Mouse (Mus musculus): ENCODE data around the gene Angptl2. TPM values are rescaled to one million over a fixed set of nuclear protein-coding genes. Genes with fewer than 3 reads are reported as not detected.

Gene Angptl2
- polyA plus RNA-seq, 1 experiment from 2014 or later: 40.9 TPM

GRCm38 (mm10) chr2:33265793-33266192 is 49.9 kb downstream of the Angptl2 start:
- WGBS: 63% methylated on average over 3 of the region's 3 CpGs
- H3K27me3 ChIP-seq: no peaks in the 10 kb centered on the region
- H3K36me3 ChIP-seq: no peaks in the 10 kb centered on the region
- no peak overlapping the region for H3K9ac ChIP-seq
- no peak overlapping the region; the same call in 1 of the 2 replicates for H3K27ac ChIP-seq
- no peak overlapping the region for H3K4me2 ChIP-seq
- no peak overlapping the region for H3K4me3 ChIP-seq (replicated peaks)
- H3K9me3 ChIP-seq (replicated peaks): no peaks in the 10 kb centered on the region
- no peak for ATAC-seq (replicated peaks; ENCODE audit: low FRiP score)
- 0 out of 2 replicates have a peak, but pooled peaks cover 9% of the 10 kb centered on the region for H3K4me1 ChIP-seq

- H3K4me1 ChIP-seq: 0 out of 2 replicates have a peak, but pooled peaks cover 15% of the 10 kb centered on the region
- 81% methylated on average over 1 of the region's 1 CpGs for WGBS
- no peaks in the 10 kb centered on the region for H3K9me3 ChIP-seq (replicated peaks)
- no peak overlapping the region for H3K4me3 ChIP-seq (replicated peaks)
- H3K36me3 ChIP-seq: no peaks in the 10 kb centered on the region
- ATAC-seq (replicated peaks; ENCODE audit: low FRiP score): no peak
- H3K27ac ChIP-seq: no peak overlapping the region
- no peak overlapping the region for H3K9ac ChIP-seq
- no peak overlapping the region for H3K4me2 ChIP-seq
- no peaks in the 10 kb centered on the region for H3K27me3 ChIP-seq
These were observed 51.2 kb downstream of the Angptl2 start for GRCm38 (mm10) chr2:33267075-33267474.

GRCm38 (mm10) chr2:33268384-33269131 is 52.7 kb downstream of the Angptl2 start:
- WGBS: 57% methylated on average over 6 of the region's 6 CpGs
- Histone ChIP-seq H3K4me3 (replicated peaks) (no peak overlapping the region), H3K9me3 (replicated peaks) (no peaks in the 10 kb centered on the region), H3K36me3 (no peaks in the 10 kb centered on the region), H3K4me1 (0 out of 2 replicates have a peak, but pooled peaks cover 19% of the 10 kb centered on the region), H3K9ac (no peak overlapping the region), H3K4me2 (no peak overlapping the region), H3K27ac (peak overlapping the region; percentile 14; the same call in 1 of the 2 replicates), H3K27me3 (no peaks in the 10 kb centered on the region)
- ATAC-seq (replicated peaks; ENCODE audit: low FRiP score): no peak

GRCm38 (mm10) chr2:33269132-33269493 is 53.2 kb downstream of the Angptl2 start:
- H3K9ac ChIP-seq: no peak overlapping the region
- H3K4me2 ChIP-seq: no peak overlapping the region
- 84% methylated on average over 2 of the region's 2 CpGs for WGBS
- H3K4me3 ChIP-seq (replicated peaks): no peak overlapping the region
- 0 out of 2 replicates have a peak, but pooled peaks cover 19% of the 10 kb centered on the region for H3K4me1 ChIP-seq
- no peaks in the 10 kb centered on the region for H3K9me3 ChIP-seq (replicated peaks)
- no peaks in the 10 kb centered on the region for H3K36me3 ChIP-seq
- no peak overlapping the region for H3K27ac ChIP-seq
- no peak for ATAC-seq (replicated peaks; ENCODE audit: low FRiP score)
- no peaks in the 10 kb centered on the region for H3K27me3 ChIP-seq

GRCm38 (mm10) chr2:33270569-33270968 is 54.7 kb downstream of the Angptl2 start:
- H3K27me3 ChIP-seq: no peaks in the 10 kb centered on the region
- 79% methylated on average over 2 of the region's 2 CpGs for WGBS
- no peak overlapping the region for H3K4me2 ChIP-seq
- H3K4me3 ChIP-seq (replicated peaks): no peak overlapping the region
- no peaks in the 10 kb centered on the region for H3K36me3 ChIP-seq
- ATAC-seq (replicated peaks; ENCODE audit: low FRiP score): no peak
- no peak overlapping the region for H3K9ac ChIP-seq
- 0 out of 2 replicates have a peak, but pooled peaks cover 17% of the 10 kb centered on the region for H3K4me1 ChIP-seq
- no peaks in the 10 kb centered on the region for H3K9me3 ChIP-seq (replicated peaks)
- H3K27ac ChIP-seq: no peak overlapping the region

- Histone ChIP-seq H3K4me1 (0 out of 2 replicates have a peak, but pooled peaks cover 16% of the 10 kb centered on the region), H3K4me2 (no peak overlapping the region), H3K9ac (no peak overlapping the region), H3K9me3 (replicated peaks) (no peaks in the 10 kb centered on the region), H3K4me3 (replicated peaks) (no peak overlapping the region), H3K36me3 (no peaks in the 10 kb centered on the region), H3K27ac (no peak overlapping the region), H3K27me3 (no peaks in the 10 kb centered on the region)
- no peak for ATAC-seq (replicated peaks; ENCODE audit: low FRiP score)
- WGBS: 85% methylated on average over 1 of the region's 1 CpGs
These were observed 55.6 kb downstream of the Angptl2 start for GRCm38 (mm10) chr2:33271511-33271910.

- H3K4me3 ChIP-seq (replicated peaks): no peak overlapping the region
These were observed 57.0 kb downstream of the Angptl2 start for GRCm38 (mm10) chr2:33272665-33273439.

GRCm38 (mm10) chr2:33274719-33275490 is 59.0 kb downstream of the Angptl2 start:
- Histone ChIP-seq H3K27ac (no peak overlapping the region), H3K4me3 (replicated peaks) (no peak overlapping the region), H3K4me1 (0 out of 2 replicates have a peak, but pooled peaks cover 10% of the 10 kb centered on the region), H3K36me3 (no peaks in the 10 kb centered on the region), H3K9ac (no peak overlapping the region), H3K9me3 (replicated peaks) (no peaks in the 10 kb centered on the region), H3K27me3 (no peaks in the 10 kb centered on the region), H3K4me2 (no peak overlapping the region)
- WGBS: 85% methylated on average over 12 of the region's 12 CpGs
- ATAC-seq (replicated peaks; ENCODE audit: low FRiP score): no peak

More at GRCm38 (mm10) chr2:33272665-33273439, 57.0 kb downstream of the Angptl2 start:
- WGBS: 70% methylated on average over 4 of the region's 4 CpGs
- Histone ChIP-seq H3K9me3 (replicated peaks) (no peaks in the 10 kb centered on the region), H3K9ac (no peak overlapping the region), H3K27me3 (no peaks in the 10 kb centered on the region), H3K4me1 (0 out of 2 replicates have a peak, but pooled peaks cover 16% of the 10 kb centered on the region), H3K36me3 (no peaks in the 10 kb centered on the region), H3K4me2 (no peak overlapping the region), H3K27ac (no peak overlapping the region)
- ATAC-seq (replicated peaks; ENCODE audit: low FRiP score): no peak

- H3K27ac ChIP-seq: no peak overlapping the region
- 81% methylated on average over 10 of the region's 10 CpGs for WGBS
- H3K36me3 ChIP-seq: no peaks in the 10 kb centered on the region
- no peak overlapping the region for H3K4me3 ChIP-seq (replicated peaks)
- ATAC-seq (replicated peaks; ENCODE audit: low FRiP score): no peak
- H3K9me3 ChIP-seq (replicated peaks): no peaks in the 10 kb centered on the region
- H3K4me1 ChIP-seq: 0 out of 2 replicates have a peak, but pooled peaks cover 5% of the 10 kb centered on the region
- H3K9ac ChIP-seq: no peak overlapping the region
- no peak overlapping the region for H3K4me2 ChIP-seq
- no peaks in the 10 kb centered on the region for H3K27me3 ChIP-seq
These were observed 63.9 kb downstream of the Angptl2 start for GRCm38 (mm10) chr2:33279758-33280157.

GRCm38 (mm10) chr2:33280525-33280924 is 64.7 kb downstream of the Angptl2 start:
- ATAC-seq (replicated peaks; ENCODE audit: low FRiP score): no peak
- 71% methylated on average over 2 of the region's 2 CpGs for WGBS
- Histone ChIP-seq H3K4me2 (no peak overlapping the region), H3K4me1 (0 out of 2 replicates have a peak, but pooled peaks cover 5% of the 10 kb centered on the region), H3K9me3 (replicated peaks) (no peaks in the 10 kb centered on the region), H3K4me3 (replicated peaks) (no peak overlapping the region), H3K27me3 (no peaks in the 10 kb centered on the region), H3K27ac (no peak overlapping the region), H3K36me3 (no peaks in the 10 kb centered on the region), H3K9ac (no peak overlapping the region)

- Histone ChIP-seq H3K4me3 (replicated peaks) (no peak overlapping the region), H3K9ac (no peak overlapping the region), H3K27ac (no peak overlapping the region), H3K9me3 (replicated peaks) (no peaks in the 10 kb centered on the region), H3K4me1 (0 out of 2 replicates have a peak, but pooled peaks cover 5% of the 10 kb centered on the region), H3K36me3 (no peaks in the 10 kb centered on the region), H3K27me3 (no peaks in the 10 kb centered on the region), H3K4me2 (no peak overlapping the region)
- 85% methylated on average over 5 of the region's 5 CpGs for WGBS
- ATAC-seq (replicated peaks; ENCODE audit: low FRiP score): no peak
These were observed 65.9 kb downstream of the Angptl2 start for GRCm38 (mm10) chr2:33281807-33282206.

All from kidney, embryonic 15.5 days (tissue).